Mouse (Mus musculus): ENCODE data around the gene Dtd1. TPM values are rescaled to one million over a fixed set of nuclear protein-coding genes. Genes with fewer than 3 reads are reported as not detected.

The Dtd1 gene
- polyA plus RNA-seq, 2 experiments from 2014 or later: 77.6 to 83.2 TPM

DNA sequence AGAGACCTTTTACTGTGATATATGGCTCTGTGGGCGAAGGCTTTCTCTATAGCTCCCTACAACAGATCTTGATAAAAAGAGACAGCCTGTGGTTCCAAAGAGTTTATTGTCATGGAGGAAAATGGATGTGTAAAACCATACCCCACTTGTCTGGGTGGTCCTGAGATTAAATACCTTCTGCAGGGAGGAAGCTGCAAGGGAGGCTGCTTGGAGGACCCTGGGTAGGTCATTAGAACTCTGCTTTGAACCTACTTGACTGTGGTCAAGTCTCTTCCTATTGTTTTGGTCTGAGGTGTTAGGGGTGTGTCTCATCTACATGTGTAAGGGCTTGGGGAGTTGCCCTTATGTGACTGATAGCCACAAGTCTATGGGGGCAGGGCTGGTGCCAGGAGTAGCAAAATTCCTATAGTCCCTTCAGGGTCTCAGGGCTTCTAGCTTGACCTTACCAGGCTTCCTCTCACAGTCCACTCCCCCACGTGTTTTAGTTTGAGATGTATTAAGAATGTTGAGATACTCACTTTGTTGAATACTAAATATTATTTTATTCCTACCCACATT lies 115.6 kb downstream of the Dtd1 start:
- no peak for ATAC-seq

DNA sequence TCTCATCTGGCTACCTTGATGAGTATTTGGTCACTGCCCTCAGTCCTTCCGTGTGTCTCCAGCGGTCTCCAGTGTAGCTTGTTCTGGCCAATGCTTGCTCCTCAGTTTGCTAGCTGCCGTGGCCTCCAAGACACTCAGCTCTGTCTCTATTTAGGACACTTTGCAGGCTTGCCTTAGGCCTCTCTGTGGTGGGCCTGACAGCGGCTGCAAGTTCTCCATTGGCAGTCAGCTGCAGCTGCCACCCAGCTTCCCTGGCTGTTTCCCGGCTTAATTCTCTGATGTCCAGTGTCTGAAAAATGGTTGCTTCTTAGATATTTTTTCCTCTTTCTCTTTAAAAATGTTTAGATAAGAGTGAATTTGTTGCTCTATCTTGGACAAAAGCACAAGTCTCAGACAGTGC lies 116.6 kb downstream of the Dtd1 start:
- no peak for ATAC-seq

DNA sequence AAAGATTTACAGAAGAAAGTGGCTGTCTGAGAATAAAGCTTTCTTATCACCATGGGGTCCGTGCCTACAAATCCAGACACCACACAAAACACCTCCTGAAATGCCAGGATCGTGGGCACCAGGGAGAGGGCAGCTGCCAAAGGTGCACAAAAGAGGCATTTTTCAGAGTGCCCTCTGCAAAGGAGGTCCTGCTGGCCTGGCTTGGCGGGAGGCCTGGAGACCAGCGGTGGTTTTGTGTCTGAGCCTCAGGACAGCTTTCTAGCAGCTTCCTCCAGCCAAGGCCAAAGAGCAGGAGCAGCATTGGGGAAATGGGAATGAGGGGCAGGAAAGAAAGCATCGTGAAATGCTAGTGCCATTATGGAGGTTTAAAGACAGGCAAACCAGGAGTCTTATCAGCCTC lies 118.6 kb downstream of the Dtd1 start:
- no peak for ATAC-seq

DNA sequence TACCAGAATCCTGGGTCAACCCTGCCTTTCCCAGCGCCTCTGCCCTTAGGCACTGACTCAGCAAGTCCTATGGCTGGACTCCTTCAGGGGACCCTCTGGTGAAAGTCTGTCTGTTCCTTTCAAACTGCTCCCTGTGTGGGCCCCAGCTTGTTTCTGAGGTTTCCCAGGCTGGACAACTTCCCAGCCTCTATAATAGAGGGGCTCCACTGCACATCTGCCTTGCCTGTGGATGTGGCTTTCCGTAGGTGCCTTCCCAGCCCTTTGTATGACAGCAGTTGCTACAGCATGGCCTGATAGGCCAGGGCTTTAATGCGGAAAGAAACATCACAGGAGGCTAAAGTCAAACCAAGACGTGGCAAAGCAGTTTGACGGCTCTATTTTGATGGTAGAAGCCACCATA lies 119.6 kb downstream of the Dtd1 start:
- no peak for ATAC-seq

DNA sequence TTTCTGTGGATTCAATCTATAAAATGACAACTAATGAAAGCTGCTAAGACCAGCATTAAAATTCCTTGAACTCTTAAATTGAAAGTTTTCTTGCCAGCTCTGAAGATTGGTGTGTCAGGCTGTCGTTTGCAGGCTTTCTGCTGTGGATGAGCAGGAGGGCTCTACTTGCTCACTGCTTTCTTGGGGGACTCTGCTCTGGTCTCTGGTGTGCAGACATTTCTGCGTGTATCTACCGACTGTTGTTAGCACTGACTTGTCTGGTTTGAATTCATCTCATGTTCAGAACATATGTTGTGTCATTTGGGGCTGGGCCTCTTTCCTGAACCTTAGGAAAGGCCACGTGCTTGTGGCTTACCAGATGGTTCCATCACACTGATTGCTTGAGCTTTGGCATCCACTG lies 120.0 kb downstream of the Dtd1 start:
- ATAC-seq: no peak

DNA sequence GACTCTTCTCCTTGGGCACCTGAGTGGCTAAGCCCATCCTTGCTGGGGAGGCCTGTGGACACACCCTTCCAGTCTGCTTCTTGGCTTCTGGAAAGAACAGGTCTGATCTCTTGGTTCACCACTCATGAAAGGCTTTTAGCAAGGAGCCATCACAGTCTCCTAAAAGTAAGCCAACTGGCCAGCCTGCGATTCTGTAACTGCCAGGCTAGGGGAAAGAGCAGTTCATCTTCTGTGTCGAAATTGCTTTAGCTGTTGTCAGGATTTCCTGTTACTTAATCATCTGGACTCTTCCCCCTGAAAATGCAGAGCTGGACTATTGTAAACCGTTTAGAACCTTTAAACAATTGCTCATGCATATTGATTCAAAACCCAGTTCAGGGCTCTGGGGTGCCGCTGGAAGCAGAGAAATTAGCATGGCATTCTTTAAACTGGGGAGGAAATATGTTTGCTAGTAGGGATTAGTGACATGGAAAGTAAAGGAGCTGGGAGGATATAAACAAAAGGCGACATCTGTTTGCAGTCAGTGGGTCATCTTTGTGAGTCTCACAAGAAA lies 120.8 kb downstream of the Dtd1 start:
- no peak for ATAC-seq

DNA sequence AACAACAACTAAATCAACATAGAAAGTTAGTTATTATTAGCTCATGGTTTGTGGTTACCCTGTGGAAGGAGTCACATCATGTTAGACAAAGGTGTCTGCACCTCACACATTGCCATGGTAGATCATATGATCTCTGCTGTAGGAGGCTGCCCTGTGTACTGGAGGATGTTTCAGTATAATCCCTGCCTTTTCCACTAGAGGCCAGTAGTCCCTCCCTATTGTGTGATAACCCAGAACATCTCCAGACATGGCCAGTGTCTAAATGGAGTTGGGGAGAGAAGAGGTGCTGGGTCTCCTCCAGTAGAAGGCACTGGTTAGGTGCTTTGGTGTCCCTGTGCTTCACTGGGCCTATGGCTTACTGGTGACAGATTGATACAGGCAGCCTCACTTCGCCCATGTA lies 125.0 kb downstream of the Dtd1 start:
- ATAC-seq: no peak

DNA sequence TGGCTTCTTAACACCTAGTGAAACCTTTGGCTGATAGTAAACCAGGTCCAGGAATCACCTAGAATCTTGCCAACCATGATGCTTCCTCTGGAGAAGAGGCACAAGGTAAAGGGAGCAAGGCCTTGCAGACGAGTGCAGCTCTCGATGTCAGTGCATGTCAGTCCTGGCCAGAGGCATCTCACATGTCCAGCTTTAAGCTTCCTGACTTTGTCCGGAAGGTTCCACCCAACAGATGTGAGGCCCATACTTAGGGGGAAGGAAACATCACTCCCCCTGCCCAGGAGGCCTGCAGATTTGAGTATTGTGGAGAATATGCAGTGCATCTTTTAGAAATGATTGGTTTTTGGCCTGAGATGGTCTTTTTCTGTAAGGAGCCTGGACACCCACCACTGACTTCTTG lies 127.4 kb downstream of the Dtd1 start:
- no peak for ATAC-seq

DNA sequence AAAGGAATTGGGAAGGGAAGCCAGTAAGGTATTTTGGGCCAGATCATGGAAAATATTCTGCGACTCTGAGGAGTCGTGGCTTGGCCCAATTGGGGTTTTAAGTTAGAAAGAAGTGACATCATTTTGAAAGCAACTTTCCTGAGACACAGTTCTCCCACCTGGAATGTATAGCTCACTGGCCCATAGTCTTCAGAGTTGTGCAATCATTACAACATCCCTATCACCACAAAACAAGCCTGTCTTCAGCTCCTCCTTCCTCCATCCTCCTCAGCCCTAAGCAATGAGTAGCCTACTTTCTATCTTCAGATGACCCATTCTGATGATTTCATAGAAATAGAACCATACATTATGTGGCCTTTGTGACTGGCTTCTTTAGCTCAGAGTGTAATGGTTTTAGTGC lies 130.1 kb downstream of the Dtd1 start:
- no peak for ATAC-seq

DNA sequence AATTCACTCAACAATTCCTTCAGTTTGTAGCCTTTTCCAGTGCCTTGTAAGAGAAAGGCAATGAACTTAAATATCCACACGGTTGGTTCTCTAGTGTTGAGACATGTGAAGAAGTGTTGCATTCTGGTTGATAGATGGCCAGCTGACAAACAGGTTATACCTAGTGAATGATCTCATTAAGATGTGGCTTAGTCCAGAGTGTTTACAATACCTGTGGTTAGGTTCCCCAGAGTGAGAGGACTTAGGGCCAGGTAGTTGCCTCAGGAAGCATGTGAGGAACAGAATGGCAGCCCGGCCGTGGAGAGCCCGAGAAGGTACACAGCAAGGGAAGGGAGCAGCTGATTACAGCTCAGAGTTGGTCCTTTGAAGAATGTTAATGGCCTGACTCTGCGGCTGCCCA lies 138.5 kb downstream of the Dtd1 start:
- ATAC-seq: no peak

DNA sequence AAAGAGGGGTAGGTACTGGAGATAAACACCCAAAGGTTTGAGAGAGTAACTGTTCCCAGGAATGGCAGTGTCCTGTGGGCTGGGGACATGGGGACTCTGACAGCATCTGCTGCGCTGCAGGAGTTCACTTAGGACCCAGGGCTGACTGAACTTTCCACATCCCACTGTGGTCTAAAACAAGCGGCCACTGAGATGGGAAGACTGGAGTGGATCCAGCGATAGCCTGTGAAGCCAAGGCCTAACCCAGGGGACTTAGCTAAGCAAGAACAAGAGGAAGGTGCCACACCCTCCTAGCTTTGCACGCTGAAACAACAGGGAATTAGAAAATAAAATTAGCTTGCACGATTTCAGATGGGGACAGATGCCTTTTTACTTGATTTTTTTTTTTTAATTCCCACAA lies 138.9 kb downstream of the Dtd1 start:
- ATAC-seq: no peak

DNA sequence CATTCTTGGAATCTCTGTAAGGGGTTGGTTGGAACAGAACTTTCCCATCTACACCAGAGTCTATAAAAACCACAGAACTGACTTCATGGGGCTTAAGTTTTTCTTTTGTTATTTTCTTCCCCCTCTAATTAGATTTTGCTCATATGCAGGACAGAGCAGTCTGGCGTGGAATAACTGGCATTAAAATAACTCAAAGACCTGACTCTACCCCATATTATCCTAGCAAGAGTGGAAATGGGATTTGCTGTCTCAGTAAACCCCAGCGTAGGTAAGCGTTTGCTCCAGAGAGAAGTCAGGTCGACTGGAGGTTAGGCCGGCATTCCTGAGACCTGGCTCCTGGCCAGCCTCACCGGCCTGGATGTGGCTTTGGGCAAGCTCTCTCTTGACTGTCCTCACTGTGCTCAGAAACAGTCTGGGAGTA lies 140.9 kb downstream of the Dtd1 start:
- ATAC-seq: no peak

DNA sequence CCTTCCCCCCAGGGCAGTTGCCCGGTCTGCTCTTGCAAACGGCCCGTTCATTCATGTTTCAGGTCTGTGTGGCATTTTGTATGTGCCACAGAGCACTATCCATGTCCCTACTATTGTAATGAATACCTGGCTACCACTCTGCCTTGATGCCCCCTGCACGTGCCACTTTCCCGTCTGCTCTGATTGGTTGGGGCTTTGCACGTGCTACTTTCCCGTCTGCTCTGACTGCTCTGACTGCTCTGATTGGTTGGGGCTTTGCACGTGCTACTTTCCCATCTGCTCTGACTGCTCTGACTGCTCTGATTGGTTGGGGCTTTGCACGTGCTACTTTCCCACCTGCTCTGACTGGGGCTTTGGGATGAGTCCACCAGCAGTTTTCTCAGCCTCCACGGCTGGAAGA lies 142.3 kb downstream of the Dtd1 start:
- ATAC-seq: no peak

DNA sequence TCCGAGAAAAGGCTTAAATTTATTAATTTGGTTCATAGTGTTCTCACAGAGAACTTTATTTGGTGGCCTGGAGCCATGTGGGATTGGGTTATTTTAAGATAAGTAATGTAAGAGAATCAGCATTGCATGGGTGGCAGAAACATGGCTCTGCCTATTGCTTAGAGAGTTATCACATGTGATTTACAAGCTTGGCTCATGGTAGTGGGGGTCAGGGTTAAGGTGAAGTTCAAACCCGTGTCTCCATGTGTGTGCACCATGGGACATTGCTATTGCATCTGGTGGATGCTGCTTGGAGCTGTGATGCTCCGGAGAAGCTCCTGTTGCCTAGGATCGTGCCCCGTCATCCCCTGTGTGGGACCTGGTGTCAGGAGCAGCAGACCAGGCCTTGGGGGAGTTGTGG lies 143.6 kb downstream of the Dtd1 start:
- no peak for ATAC-seq

DNA sequence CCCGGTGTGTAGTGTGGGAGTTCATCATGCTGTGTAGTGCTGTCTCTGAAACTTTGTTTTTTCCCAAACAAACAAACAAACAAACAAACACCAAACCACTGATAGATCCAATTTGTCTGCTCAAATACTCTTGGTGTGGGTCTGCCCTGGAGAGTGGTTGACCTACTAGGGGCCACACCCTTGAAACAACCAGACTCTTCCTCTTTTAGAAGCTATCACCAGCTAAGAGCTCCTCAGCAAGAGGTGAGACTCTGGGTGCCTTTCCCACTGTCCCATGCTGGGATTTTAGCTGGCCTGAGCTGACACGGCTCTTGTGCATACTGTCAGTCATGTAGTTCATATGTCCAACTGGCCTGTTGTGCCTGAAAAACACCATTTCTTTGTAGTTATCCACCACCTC lies 145.6 kb downstream of the Dtd1 start:
- no peak for ATAC-seq

DNA sequence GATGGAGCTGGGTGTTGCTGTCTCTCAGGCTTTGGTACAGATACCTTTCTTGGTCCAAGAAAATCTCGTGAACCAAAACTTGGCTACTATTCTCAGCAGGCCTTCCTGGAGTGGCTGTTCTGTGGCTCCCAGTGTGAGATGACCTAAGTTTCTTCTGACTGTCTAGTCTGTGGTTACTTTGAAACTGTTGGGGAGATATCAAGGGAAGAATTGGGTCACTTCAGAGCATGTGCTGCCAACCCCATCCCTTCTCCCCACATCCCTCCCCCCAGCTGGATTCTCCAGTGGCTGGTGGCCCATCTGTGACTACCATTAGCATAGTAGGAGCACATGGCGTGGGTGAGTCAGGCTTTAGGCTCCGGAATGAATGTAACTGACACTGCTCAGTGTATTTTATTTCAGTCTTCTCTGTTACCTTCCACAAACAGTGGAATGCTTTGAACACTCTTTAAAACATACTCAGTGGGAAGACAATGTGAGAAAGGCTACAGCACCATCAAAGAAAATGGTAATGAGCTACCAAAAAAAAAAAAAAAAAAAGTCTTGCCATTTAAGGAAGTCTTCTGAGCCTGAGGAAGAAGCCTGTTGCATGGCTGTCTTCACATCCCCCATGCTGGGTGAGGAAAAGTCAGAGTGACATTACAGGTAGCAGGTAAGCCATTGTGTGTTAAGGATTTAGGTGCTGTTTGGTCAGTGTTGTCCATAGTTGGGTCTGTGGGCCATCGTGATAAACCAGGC lies 146.5 kb downstream of the Dtd1 start:
- ATAC-seq: no peak

DNA sequence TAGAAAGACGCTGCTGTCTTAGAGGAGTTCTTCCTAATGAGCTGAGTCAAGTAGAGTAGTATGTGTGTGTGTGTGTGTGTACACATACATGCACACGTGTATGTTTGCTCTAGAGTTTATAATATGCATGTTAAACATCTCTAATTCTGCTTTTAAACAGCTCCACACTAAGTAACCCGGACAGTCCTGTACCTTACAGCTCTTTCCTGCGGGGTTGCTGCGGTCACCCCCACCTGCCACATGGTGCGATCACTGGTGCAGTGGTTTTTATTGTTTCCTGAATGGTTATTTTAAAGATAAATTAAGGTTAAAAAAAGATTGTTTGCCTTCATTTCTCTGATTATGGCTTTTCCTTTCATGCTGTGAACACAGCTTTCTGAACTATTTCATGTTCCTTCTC lies 153.9 kb downstream of the Dtd1 start:
- ATAC-seq: no peak

DNA sequence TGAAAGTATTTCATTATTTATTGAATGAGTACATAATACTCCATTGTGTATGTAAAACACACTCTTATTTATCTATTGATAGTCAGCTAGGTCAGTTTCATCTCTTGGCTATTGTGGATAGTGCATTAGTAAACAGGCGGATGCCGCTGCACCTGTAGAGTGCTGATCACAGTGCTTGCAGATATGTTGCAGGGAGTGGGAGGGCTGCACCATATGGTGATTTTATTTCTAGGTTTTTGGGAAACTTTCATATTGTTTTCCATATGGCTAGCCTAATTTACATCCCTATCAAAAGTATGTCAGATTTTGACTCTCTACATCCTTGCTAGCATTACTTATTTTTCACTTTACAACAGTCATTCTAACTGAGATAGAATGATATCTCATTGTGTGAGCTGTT lies 155.3 kb downstream of the Dtd1 start:
- no peak for ATAC-seq

DNA sequence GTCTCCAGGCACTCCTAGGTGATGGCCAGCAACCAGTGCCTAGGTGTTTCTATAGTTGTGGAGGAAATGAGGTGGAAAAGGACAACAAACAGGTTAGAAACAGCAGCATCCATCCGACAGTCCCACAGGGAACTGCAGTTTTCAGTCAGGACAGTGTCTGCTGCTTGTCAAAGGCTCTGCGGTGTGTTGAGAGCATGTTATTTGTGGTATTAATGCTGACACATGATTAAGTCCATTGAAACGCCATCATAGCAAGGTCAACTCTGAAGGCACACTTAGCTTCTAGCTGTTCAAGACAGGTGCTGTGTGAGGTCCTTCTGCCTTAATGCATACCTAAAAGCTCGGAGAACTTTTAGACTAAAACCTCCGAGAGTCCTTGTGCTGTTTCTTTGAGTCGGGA lies 161.0 kb downstream of the Dtd1 start:
- ATAC-seq: no peak

DNA sequence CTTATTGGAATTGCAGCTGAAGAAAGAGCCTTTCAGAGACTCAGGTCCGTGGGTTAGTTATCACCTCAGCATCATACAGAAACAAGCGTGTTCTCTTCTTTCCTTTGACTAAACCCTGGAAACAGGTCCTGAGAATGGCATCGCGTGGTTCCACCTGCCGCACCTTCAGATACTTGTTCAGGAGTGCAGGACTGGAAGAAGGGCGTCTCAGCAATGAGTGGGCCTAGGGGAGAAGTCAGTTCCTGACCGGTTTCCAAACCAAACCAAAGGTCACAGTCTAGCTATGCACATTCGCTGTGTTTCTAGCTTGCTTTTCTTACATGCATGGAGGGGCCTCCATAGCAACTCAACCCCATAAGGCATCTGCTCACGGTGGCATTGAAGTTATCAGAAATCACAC lies 164.0 kb downstream of the Dtd1 start:
- no peak for ATAC-seq

DNA sequence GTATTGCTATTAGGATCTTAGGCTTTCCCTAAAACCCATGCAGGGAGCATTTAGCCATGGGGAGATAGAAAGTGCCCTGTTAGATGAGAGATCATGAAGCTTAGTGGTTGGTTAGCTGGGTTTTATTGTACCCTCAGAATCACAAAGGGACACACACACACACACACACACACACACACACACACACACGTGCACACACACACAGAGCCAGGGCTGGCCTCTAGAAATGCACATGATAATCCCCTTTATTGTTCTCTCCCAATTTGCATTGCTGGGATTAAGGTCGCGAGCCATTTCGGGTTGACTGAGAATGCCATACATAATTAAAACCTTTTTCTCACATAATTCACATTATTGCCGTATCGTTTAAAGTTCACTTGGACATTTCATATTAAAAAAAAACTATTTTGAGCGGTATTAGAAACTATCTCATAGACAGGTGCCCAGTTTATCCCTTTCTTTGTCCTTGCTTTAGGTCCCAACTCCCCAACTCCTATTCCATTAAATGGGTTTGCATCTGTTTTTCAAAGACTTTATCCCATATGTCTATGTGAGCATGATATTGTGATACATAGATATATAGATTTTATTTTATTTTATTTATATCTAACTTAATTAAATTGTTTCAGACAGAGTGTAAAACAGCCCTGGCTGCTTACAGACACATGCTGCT lies 164.6 kb downstream of the Dtd1 start:
- no peak for ATAC-seq

DNA sequence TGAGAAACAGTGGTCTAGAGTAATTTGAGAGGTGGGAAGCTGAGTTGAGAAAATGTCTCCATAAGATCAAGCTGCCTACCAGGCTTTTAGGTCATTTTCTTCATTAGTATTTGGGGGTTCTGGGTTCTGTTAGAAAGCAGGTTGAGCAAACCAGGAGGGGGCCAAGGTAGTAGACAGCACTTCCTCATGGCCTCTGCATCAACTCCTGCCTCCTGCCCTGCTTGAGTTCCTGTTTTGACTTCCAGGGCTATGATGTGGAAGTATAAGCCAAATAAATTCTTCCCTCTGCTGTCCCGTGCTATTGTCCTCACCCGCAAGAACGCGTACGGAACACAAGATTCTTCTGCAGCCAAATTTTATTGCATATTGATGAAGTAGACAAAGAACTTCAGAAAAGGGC lies 165.5 kb downstream of the Dtd1 start:
- no peak for ATAC-seq

DNA sequence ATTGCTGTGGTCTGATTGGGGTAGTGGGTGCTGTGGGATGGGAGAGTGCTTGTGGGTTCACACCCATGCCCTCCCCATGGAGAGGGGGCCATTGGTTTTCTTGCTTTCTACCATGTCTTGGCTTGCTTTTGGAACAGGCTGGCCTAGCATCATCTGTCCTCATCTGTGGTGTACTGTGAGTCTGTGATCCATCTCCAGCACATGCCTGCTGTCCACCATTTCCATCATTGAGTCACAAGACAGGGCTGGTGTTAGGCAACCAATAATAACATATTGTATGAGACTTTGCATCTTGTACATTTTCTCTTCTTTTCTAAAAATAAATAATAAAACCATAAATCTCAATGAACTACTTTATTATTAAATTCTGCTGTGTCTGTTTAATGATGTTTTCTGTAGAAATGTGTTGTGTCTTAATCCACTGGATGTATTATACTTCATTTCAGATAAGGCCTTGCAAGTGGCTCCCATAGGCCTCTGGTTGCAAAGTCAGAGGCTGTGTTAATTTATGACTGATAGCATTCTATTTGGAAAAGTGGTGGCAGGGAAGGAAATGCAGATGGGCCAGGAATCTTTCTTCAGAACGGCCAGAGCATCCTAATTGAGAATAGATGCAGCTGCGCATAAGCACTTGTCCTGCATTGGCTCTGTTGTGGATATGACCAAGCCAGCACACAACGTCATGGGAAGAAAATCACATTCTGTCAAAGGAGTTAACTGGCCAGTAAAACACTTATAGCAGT lies 168.8 kb downstream of the Dtd1 start:
- ATAC-seq: no peak

Data from CD4-positive, CD25-positive, alpha-beta regulatory T cell, adult 4 months (primary cell).